Mouse (Mus musculus): Measurements from ENCODE around the gene Dpysl4. TPM values are rescaled to one million over a fixed set of nuclear protein-coding genes. Genes with fewer than 3 reads are reported as not detected.

Gene Dpysl4
- polyA plus RNA-seq, 1 experiment = not detected

DNA sequence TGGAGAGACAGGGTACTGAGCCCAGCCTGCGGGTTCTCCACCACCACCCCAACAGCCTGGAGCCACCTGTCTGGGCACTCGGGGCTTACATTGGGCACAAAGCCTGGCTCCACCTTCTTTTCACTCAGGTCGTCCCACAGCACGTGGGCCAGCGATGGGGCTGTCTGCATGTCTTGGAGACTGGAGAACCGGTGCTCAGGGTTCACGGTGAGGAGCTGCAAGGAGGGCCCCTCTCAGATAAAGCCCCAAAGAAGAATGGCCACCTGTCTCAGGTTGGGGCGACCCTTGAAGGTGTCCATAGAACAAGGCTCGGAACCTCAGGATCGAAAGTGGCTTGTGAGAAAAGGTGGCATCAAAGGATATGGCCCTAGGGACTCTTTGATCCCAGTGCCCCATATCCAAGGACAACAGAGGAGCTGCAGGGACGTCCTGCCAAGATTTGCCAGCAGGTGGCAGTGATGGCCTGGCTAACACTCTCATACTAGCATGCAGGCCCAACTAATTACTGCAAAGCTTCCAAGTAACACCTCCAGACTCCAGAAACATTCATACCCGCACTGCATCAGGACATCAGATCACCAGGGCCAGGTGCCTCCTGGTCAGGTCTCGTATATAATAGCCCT, 33.5 kb downstream of the Dpysl4 start:
- TF ChIP-seq GATA1 (IDR thresholded peaks at IDR 0.05; ENCODE audit: borderline replicate concordance, low read length) (no peak), FLI1 (IDR thresholded peaks at IDR 0.05; ENCODE audit: low read length) (no peak)
- Histone ChIP-seq H3K4me3 (replicated peaks) (no peak overlapping the region), H3K4me1 (no peaks in the 10 kb centered on the region), H3K36me3 (replicated peaks; ENCODE audit: low read length) (no peaks in the 10 kb centered on the region), H3K9me3 (no peaks in the 10 kb centered on the region), H3K27me3 (replicated peaks) (peaks cover 59% of the 10 kb centered on the region)

DNA sequence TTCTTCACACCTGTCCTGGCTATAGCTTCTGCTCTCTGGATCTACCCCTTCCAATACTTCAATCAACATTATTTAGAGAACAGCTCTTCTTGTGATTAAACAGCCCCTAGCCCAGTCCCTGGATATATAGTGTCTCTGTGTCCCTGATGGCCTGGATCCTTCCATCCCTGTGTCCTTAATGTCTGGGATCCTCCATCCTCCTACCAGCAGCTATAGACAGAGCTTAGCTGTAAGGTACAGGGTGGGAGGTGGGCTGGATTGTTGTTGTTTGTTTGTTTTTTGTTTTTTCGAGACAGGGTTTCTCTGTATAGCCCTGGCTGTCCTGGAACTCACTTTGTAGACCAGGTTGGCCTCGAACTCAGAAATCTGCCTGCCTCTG, 34.0 kb downstream of the Dpysl4 start:
- Histone ChIP-seq H3K27me3 (replicated peaks) (peaks cover 63% of the 10 kb centered on the region), H3K4me3 (replicated peaks) (no peak overlapping the region), H3K36me3 (replicated peaks; ENCODE audit: low read length) (no peaks in the 10 kb centered on the region), H3K4me1 (no peaks in the 10 kb centered on the region), H3K9me3 (no peaks in the 10 kb centered on the region)
- no peak for TF ChIP-seq FLI1 (IDR thresholded peaks at IDR 0.05; ENCODE audit: low read length)
- TF ChIP-seq GATA1 (IDR thresholded peaks at IDR 0.05; ENCODE audit: borderline replicate concordance, low read length) = no peak

DNA sequence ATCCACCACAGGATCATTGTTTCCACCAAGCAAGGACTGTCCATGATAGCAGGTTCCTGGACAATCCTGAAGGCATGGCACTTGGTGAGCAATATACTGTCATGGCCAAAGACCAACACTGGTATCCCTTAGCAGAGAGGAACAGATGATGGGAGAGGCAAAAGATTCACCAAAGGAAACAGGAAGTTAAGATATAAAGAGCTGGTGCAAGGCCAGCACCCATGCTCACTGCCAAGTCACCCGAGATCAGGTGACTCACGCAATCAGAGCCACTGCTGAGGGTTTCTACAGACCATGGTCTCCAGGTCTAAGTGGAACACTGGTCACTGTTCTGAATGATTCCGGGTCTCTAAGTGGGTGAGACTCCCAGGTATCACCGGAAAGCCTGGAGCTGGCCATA, 40.1 kb downstream of the Dpysl4 start:
- no peak overlapping the region for H3K4me3 ChIP-seq (replicated peaks)
- TF ChIP-seq FLI1 (IDR thresholded peaks at IDR 0.05; ENCODE audit: low read length) (no peak), GATA1 (IDR thresholded peaks at IDR 0.05; ENCODE audit: borderline replicate concordance, low read length) (no peak)
- 0 out of 2 replicates have a peak, but pooled peaks cover 7% of the 10 kb centered on the region for H3K9me3 ChIP-seq

DNA sequence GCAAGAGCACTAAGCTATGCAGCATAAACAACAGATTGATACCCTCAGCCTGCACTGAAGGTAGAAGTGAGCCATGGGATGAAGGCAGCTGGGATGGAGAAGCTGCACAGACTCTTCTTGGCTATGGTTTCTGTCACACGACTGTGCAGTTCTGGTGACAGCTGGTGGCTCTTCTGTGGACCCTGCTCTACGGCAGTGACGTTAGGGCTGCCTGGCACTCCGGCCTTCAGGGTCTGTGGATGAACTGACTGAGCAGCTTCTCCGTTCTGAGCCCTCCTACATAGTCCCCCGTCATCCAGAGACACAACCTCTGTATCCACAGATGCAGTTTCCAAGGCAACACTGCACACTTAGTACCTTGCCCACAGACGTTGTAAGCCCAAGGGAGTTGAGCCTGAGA, 40.7 kb downstream of the Dpysl4 start:
- H3K36me3 ChIP-seq (replicated peaks; ENCODE audit: low read length) = no peaks in the 10 kb centered on the region
- TF ChIP-seq FLI1 (IDR thresholded peaks at IDR 0.05; ENCODE audit: low read length) (no peak), GATA1 (IDR thresholded peaks at IDR 0.05; ENCODE audit: borderline replicate concordance, low read length) (no peak)
- peaks cover 96% of the 10 kb centered on the region for H3K27me3 ChIP-seq (replicated peaks)
- no peak overlapping the region for H3K4me3 ChIP-seq (replicated peaks)
- peaks cover 32% of the 10 kb centered on the region for H3K4me1 ChIP-seq
- 0 out of 2 replicates have a peak, but pooled peaks cover 7% of the 10 kb centered on the region for H3K9me3 ChIP-seq

More for the DNA sequence above, 40.1 kb downstream of the Dpysl4 start:
- peaks cover 25% of the 10 kb centered on the region for H3K4me1 ChIP-seq
- no peaks in the 10 kb centered on the region for H3K36me3 ChIP-seq (replicated peaks; ENCODE audit: low read length)
- peaks cover 96% of the 10 kb centered on the region for H3K27me3 ChIP-seq (replicated peaks)

DNA sequence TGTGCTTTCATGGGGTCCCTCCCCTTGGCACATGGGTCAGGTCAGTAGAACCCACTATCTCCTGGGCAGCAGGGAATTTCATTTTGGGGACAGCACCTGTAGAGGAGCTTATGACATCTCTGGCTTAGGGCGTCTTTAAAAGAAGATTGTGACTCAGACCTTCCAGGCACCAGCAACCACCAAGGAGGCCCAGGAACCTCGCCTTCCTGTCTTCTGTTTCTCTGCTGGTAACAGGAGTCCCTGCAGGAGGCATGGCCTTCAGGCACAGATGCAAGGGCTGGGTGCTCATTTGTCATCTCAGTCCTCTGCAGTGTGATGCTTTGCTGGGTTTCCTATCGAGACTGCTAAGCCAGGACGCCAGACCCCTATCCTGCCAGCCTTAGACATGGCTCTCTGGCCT, 43.2 kb downstream of the Dpysl4 start:
- TF ChIP-seq FLI1 (IDR thresholded peaks at IDR 0.05; ENCODE audit: low read length) = no peak
- Histone ChIP-seq H3K36me3 (replicated peaks; ENCODE audit: low read length) (no peaks in the 10 kb centered on the region), H3K27me3 (replicated peaks) (peaks cover 93% of the 10 kb centered on the region), H3K4me3 (replicated peaks) (no peak overlapping the region), H3K9me3 (0 out of 2 replicates have a peak, but pooled peaks cover 7% of the 10 kb centered on the region), H3K4me1 (peaks cover 35% of the 10 kb centered on the region)

DNA sequence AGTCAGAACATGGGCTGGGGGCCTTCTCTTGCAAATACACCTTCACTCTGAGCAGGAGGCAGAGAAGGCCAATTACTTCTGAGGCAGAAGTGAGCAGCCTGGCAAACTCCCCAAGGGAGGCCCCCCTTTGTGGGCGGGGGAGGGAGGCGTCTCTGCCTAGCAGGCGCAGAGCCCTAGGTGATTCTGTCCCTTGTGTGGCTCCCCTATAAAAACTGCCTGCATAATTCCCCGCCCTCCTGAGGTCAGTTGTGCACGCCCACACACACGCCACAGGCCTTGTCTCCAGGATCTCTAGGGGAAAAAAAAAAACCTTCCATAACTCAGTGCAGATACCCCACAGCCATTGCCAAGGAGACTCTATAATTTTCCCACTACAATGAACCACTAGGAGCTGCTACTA, 44.6 kb downstream of the Dpysl4 start:
- Histone ChIP-seq H3K9me3 (0 out of 2 replicates have a peak, but pooled peaks cover 7% of the 10 kb centered on the region), H3K27me3 (replicated peaks) (peaks cover 95% of the 10 kb centered on the region), H3K4me1 (peaks cover 35% of the 10 kb centered on the region), H3K36me3 (replicated peaks; ENCODE audit: low read length) (no peaks in the 10 kb centered on the region), H3K4me3 (replicated peaks) (no peak overlapping the region)
- TF ChIP-seq FLI1 (IDR thresholded peaks at IDR 0.05; ENCODE audit: low read length) = no peak
- no peak for TF ChIP-seq GATA1 (IDR thresholded peaks at IDR 0.05; ENCODE audit: borderline replicate concordance, low read length)

DNA sequence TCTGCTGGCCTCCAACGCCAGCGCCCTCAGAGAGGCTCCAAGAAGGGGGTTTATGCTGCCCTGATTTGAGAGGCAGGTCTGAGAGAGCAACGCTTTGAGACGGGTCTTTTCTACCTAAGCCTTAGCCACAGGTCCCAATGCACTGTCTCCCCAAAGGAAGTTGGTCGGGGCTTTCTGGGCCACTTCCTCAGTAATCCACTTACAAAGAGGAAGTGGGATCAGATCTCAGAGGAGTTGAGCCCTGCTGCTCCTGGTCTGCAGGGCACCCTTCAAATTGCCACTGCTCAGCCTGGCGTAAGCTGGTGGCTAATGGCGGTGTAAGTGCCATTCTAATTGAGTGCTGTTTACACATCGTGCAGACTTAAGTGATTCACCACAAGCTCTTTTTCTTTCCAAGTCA, 45.7 kb downstream of the Dpysl4 start:
- Histone ChIP-seq H3K4me1 (peaks cover 29% of the 10 kb centered on the region), H3K4me3 (replicated peaks) (no peak overlapping the region), H3K9me3 (0 out of 2 replicates have a peak, but pooled peaks cover 7% of the 10 kb centered on the region), H3K36me3 (replicated peaks; ENCODE audit: low read length) (no peaks in the 10 kb centered on the region), H3K27me3 (replicated peaks) (peaks cover 95% of the 10 kb centered on the region)
- TF ChIP-seq GATA1 (IDR thresholded peaks at IDR 0.05; ENCODE audit: borderline replicate concordance, low read length) = no peak
- no peak for TF ChIP-seq FLI1 (IDR thresholded peaks at IDR 0.05; ENCODE audit: low read length)

DNA sequence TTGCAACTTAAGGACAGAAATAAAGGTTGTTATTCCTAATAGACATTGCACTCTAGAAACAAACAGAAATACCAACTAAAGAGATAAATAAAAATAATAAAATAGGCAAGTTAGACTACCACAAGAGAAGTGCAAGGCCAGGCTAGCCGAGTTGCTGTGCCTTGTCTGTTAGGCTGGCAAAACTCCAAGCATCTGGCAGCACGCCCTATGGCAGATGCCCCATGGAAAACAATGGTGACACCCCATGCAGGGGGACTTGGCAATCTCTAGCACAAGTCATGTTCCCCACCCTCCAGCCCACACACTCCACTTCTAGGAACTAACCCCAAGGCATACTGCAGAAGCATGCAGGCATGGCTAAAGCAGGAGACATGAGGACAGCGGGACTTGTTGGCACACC, 47.6 kb downstream of the Dpysl4 start:
- peaks cover 96% of the 10 kb centered on the region for H3K27me3 ChIP-seq (replicated peaks)
- H3K9me3 ChIP-seq = 0 out of 2 replicates have a peak, but pooled peaks cover 6% of the 10 kb centered on the region
- H3K4me3 ChIP-seq (replicated peaks) = no peak overlapping the region
- peaks cover 29% of the 10 kb centered on the region for H3K4me1 ChIP-seq
- TF ChIP-seq FLI1 (IDR thresholded peaks at IDR 0.05; ENCODE audit: low read length) = no peak
- TF ChIP-seq GATA1 (IDR thresholded peaks at IDR 0.05; ENCODE audit: borderline replicate concordance, low read length) = no peak
- no peaks in the 10 kb centered on the region for H3K36me3 ChIP-seq (replicated peaks; ENCODE audit: low read length)

DNA sequence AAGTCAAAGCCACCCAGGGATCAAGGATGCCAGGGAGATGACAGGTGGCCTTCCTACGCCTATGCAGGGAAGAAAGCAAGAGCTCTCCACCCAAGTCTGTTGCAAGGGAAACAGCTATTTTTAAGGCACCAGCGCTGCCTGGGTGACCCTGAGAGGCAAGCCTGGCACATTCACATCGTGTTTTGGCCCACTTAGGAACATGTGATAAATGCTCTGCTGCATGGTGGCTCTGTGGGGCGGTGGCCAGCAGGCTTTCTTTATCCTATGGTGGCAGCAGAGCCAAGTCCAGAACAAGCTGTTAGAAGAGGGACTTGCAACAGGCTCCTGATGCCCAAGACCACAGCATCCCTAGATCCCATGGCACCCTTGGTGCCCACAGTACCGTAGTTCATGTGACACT, 49.4 kb downstream of the Dpysl4 start:
- H3K36me3 ChIP-seq (replicated peaks; ENCODE audit: low read length) = no peaks in the 10 kb centered on the region
- no peaks in the 10 kb centered on the region for H3K9me3 ChIP-seq
- H3K27me3 ChIP-seq (replicated peaks) = peaks cover 97% of the 10 kb centered on the region
- TF ChIP-seq FLI1 (IDR thresholded peaks at IDR 0.05; ENCODE audit: low read length) = no peak
- no peak for TF ChIP-seq GATA1 (IDR thresholded peaks at IDR 0.05; ENCODE audit: borderline replicate concordance, low read length)
- H3K4me1 ChIP-seq = peaks cover 14% of the 10 kb centered on the region
- H3K4me3 ChIP-seq (replicated peaks) = no peak overlapping the region

DNA sequence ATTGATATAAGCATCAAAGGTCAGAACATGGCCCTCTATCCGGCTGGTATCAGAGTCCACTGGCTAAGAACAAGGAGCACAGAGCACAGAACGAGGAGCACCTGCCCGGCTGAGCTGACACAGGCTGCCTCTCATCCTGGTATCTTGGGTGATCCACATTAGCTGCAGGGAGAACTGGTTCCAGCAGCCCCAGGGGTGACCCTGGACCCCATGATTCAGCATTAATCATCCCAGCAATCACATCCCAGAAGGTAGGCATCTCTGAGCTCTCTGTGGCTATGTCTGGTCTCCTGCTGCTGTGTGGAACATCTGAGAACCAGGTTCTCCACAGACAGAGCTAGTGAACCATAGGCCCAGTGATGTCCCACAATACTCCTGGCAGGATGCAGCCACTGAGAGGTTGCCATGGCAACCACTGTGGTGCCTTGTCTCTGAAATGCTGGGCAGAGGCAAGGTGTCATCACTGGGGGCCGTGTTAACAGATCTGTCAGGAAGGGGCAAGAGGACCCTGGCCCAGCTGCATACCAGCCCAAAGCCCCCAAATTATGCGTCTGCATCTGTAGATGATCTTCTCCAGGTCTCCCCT, 51.2 kb downstream of the Dpysl4 start:
- Histone ChIP-seq H3K4me3 (replicated peaks) (no peak overlapping the region), H3K27me3 (replicated peaks) (peaks cover 98% of the 10 kb centered on the region), H3K36me3 (replicated peaks; ENCODE audit: low read length) (no peaks in the 10 kb centered on the region), H3K9me3 (no peaks in the 10 kb centered on the region), H3K4me1 (no peaks in the 10 kb centered on the region; the same call in 1 of the 2 replicates)
- TF ChIP-seq GATA1 (IDR thresholded peaks at IDR 0.05; ENCODE audit: borderline replicate concordance, low read length) = no peak
- no peak for TF ChIP-seq FLI1 (IDR thresholded peaks at IDR 0.05; ENCODE audit: low read length)
